Mouse (Mus musculus): ENCODE data around the gene Hspb6.
A peak's percentile ranks its signal among the peaks of the same experiment; 100 is the strongest.

Hspb6 gene

DNA sequence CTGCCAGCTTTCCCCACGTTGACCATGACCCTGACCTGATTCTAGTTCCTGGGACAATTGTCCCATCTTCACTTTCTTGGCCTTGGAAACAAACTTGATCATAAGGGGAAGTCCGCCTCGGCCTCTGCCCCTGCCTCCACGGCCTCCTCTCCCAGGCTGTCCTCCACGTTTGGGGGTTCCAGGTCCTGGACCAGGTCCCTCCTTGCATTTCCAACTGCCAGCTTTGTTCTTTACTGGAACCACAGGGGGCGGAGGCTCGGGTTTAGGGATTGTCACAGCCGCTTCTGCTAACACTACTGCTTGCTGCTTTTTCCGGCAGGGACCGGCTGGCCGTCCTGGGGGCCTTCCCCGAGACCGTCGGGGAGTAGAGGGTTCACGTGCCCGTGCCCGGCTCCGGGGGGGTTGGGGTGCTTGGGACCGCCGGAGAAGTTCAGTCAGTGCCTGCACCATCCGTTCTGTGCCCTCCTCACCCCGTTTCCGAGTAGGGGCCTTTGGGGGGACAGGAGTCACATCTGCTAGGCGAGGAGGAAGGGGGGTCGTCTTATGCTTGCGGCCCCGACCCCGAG, 34.6 kb downstream of the Hspb6 start:
- no peak for DNase-seq (ENCODE audit: low read depth, low spot score)

DNA sequence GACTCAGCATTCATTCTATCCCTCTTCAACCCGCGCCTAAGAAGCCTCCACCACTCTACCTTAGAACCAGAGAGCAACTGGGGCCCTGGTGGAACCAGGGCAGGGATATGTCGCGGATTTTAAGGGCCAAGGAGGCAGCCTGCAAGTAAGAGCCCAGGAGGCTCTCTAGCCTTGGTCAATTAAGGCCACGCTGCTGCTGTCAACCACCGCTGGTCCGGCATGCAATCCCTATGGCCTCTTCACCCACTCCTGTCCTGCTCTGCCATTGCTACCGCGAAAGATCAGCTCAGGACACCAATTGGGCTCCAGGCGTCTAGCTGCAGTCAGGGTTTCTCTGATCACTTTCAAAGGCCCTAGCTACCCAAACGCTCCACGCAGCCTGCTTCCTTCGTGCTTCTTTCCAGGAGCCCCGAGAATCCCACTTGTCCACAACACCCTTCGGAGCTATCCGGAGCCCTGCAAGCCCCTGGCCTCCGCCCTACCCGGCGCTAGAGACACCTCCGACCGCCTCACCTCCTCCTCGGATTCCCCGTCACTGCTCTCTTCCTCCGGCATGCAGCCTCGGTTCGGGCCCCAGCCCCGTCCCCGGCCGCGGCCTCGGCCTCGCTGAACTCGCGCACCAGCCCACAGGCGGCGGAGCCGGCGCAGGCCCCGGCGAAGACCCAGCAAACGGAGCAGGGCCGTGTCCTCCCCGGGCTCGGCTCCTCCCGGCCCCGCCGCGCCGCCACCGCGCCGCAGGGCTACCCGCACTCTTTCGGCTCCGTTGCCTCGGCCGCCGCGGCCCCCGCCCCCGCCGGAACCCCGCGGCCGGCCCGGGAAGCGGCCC, 36.1 kb downstream of the Hspb6 start:
- DNase-seq (ENCODE audit: low read depth, low spot score): no peak

DNA sequence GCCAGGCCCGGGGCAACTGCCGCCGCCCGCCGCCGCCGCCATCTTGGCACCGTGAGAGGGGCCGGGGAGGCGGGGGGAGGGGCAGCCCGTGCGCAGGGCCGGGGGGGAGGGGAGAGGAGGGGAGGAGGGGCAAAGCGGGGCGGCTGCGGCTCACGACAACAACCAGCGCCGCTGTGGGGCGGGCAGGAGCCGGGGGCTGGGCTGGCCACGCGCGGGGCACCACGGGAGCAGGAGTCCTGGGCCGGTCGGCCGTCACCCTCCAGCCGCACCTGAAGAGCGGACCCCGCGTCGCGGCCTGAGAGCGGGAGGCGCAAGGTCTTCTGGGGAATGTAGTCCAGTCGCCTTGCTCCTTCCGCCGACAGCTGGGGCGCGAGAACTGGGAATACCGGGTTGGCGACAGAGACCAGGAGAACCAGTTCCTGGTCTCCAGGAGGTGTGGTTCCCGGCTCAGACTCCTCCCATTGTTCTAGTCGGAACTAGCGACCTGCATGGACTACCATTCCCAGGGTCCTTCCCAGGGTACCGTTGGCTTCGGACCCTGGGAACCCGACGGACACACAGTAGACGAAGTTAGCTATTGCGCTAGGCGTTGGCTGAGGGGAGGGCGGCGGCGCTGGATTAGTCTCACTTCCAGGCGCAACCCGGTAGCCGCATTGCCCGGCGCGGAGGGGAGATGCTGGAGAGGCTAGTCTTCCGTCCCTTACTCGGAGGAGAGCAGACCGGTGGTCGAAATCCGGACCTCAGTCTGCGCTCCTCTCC, 36.9 kb downstream of the Hspb6 start, which contains the start of gene Kmt2b:
Kmt2b (minus strand) TSS at position 51 of the 759 bp plus-strand sequence.
- DNase-seq (ENCODE audit: low read depth, low spot score): peak; percentile 95

DNA sequence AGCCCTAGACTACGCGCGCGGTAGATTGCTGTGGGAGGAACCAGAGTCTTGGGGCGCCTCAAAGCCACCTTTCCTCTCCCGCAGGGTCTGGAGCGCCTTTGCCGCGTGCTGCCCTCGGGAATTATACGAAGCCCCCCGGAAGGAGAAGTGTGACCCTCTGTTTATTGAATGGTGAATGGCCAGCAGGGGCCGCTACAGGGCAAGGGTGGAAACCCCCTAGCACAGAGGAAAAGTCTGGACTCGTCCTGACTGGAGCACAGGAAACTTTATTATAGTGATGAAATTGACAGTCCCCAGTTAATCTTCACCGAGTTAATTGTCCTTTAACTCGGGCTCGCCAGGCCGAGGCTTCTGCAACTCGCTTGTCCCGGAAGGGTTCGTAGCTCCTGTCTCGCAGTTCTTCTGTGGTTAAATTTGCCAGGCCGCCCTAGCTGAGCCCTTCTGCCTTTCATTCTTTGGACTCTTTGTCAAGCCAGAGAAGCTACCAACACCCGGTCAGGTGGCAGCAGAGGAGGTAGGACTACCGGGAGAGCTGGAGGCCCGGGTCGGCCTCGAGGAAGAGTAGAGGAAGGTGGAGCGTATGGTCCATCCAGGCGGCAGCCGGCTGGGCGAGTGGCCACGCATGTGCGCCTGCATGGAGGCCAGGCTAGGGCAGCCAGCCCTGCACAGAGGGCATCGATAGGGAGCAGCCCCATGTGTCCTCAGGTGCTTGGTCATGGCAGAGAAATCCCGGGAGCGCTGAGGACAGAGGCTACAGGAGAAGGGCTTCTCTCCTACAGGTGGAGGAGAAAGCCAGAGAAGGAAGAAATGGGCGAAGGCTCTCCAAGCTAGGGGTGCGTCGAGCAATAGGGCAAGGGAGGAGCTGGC, 37.7 kb downstream of the Hspb6 start:
- DNase-seq (ENCODE audit: low read depth, low spot score): peak; percentile 80

DNA sequence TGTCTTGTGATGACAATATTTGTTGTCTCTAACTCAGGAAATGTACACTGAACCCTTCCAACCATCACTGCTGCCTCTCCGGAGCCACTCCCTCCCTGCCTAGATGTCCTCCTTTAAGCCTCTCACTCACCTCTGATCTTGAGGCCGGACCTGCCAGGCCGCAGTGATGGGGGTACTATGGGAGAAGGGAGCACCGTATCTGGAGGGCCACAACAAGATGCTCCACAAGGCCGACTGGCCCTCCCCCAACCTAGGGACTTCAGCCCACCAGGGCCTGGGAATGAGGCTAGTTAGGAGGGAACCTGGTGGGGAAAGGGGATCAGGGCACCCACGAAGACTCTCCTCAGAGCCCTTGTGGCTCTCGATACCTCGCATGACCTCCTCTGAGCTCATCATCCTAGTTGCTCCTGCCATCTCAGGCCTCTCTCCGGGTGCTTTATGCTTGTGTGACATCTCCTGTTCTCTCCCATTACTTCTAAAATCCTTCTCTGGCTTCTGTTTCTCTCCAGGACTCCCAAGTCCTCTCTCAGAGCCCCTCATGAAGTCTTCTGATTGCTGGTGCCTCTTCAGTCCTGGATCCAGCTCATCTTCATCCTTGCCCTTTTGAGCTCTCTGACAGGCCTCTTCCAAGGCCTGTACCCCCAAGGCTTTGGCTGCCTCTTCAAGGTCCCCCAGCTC, 39.1 kb downstream of the Hspb6 start:
- no peak for DNase-seq (ENCODE audit: low read depth, low spot score)

DNA sequence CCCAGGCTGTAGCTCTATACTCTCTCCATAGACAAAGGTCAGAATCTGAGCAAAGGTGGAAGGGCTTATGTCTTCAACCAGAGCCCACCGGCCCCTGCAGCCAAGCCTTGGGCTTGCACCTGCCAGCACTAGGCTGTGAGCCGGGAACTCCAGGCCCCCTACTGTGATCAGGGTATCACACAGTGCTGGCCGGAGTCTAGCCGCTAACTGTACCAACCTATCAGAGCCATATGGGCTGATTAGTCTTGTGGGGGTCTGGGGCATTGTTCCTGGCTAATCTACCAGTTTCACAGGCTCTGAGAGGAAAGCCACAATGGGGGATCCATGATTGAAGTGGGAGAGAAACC, 39.6 kb downstream of the Hspb6 start:
- no peak for DNase-seq (ENCODE audit: low read depth, low spot score)

DNA sequence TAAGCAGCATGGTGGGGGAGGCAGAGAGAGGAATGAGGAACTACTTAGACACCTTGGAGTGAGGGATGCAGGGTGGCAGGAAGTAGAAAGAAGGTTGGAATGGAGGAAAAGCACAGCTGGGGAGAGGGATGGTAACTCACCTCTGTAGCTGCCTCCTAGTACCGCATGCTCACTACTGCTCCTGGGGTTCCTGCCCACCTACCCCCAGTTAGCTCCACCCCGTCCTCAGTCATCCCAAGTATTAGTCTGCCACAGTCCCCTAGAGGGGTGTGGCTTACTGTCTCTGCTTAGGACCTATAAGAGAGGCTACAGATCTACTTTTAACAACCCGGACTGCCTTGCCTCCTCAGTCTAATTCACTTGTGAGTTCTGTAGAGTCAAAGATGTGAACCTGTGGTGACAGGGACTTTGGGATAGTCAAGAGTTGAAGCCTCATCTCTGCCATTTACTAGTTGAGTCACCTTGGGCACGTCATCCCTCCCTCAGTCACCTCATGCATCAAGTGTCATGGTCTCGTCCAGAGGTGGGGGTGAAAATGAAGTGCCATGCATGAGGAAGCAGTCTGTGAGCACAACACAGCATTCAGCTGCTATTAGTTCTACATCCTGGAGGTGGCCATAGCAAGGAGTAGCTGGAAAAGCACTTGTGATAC, 40.9 kb downstream of the Hspb6 start:
- DNase-seq (ENCODE audit: low read depth, low spot score): peak; percentile 34

DNA sequence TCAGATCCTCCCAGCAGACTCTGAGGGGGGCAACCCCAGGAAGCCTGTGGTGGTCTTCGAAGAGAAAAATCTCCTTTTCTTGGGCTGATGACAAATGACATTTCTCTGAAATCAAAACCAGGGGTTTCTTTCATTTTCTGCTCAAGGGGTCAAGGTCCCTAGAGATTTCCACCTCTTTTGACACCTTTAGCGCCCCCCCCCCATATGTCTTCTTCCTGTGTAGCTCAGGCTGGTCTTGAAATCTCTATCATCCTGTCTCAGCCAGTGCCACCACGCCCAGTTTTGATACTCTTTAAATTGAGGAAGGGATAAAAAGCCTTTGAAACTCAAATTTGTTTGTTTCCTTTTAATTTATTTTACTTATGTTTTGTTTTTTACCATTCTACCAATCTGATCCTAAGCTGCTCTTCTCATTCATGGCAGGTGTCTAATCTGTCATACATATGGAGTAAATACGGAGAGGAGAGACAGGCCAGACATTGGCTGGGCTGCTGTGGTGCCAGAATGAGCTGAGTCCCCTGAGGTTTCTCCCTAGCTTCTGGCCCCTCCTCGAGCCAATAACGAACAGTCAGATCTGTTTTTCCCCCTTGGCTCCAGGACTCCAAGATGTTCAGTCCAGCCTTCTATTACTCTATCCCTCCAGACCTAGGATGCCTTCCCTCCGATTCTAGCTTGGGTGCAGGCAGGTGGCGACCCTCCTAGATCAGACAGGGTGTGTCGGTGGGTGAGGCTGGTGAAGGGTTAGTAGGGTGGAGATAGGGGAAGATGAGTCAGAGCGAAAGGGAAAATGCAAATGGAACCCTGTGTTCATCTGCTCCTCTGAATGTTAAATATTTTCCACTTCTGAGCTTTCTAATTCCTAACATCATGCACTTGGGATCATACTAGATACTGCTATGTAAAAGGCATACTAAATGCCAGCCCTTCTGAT, 41.9 kb downstream of the Hspb6 start:
- peak; percentile 41 for DNase-seq (ENCODE audit: low read depth, low spot score)

DNA sequence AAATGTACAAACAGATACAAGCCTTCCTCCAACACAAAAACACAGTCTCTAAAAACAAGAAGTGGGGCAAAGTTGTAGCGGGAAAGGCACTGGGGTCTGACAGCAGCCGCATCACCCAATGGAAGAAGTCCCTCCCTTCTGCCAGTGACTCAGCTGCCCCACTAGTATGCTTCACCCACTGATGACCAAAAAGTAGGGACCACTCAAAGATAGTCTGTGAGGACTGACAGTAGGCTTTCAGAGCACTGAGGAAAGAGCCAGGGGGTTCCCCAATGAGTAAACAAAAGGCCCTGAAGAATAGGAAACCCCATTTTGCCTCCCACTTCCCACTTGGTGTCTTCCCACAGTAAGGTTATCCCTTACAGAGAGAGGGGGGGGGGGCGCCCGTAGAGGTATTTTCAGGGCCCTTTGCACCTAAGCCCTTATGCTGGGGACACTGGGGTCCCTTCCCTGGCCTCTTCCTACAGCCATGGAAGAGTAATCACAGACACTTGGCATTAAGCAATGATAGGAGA, 42.6 kb downstream of the Hspb6 start:
- DNase-seq (ENCODE audit: low read depth, low spot score): no peak

DNA sequence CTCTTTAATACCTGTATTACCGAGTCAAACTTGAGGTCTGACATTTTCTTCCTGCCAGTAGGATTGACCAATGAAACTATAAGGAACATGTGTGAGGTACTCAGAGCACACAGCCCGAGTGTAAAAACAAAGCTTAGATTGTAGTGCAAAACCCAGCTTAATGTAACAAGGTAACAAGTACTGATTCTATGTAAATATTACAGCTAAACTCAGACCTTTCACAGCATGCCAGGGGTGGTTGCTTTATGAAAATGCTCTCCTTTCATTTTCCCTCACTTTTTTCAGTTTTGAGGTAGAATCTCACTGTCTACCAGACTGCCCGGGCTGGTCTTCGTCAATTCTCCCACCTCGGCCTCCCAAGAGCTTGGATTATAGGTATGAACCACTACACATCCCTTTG, 44.1 kb downstream of the Hspb6 start:
- no peak for DNase-seq (ENCODE audit: low read depth, low spot score)

DNA sequence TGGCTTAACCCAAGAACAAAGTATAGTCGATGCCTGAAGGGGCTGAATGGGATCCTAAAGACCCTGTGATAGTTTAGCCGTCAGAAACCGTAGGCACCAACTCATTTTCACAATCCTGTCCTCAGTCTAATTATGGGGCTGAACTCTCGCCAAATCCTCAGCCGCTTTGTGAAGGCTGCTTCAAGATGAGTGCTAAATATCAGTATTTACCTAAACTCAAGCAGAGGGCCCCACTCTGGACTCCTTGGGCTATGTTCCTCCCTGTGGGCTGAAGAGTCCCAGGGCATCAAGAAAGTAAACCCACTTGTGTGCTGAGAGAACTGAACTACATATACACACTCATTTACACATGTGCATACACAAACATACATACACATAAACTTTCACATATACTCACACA, 44.8 kb downstream of the Hspb6 start:
- DNase-seq (ENCODE audit: low read depth, low spot score): no peak

DNA sequence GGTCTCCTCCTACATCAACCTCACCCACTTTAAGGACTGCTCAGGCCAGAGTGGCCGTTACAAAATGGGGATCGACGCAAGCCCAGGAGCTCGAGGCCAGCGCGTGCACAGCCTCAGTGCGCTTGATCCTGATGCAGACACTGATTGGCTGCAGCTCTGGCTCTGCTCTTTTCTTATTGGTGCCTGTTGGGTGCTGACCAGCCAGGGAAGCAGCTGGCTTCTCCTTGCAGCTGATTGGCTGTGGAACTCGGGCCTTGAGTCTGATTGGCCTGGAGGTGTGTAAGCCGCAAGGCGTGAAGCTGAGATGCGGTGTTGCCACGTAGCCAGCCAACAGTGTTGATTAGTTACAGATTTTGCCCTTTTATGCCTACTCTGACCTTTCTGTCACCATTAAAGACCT, 46.8 kb downstream of the Hspb6 start, which contains the start of gene Zbtb32:
Zbtb32 (minus strand) TSS at position 124 of the 400 bp plus-strand sequence.
- DNase-seq (ENCODE audit: low read depth, low spot score): no peak

DNA sequence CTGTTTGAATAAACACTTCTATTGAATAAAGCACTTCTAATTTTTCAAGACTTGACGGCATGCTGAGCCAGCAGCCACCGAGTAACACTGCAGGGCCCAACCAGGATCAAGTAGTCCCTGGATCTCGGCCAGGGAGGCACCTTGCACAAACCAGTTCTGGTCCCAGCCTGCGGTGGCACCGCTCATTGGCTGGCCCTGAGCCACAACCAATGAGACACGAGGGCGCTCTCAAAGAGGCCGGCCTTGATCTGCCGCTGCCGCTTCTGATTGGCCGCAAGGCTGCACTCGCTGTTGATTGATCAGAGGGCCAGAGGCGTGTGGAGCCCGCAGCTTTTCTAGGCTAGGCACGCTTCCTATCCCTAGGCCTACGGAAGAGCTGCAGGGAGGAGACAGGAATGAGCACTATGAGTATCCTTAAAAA, 48.0 kb downstream of the Hspb6 start:
- peak; percentile 79 for DNase-seq (ENCODE audit: low read depth, low spot score)

DNA sequence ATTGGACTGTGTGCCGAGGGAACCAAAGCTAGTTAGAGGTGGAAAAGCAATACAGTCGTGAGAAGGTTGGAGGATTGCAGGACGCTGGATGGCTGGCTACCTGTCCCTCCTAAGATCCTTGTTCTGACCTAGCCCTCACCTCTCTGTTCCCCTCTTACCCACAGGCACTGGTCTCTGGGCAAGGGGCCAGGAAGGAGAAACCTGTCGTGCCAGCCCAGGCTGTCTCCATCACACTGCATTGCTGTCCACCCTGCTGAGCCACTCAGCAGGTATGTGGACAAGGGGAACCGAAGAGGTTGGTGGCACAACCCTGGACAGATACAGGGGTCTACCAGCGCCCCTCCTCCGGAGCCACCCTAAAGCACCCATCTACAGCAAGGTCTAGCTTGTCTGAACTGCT, 48.7 kb downstream of the Hspb6 start:
- DNase-seq (ENCODE audit: low read depth, low spot score): no peak

DNA sequence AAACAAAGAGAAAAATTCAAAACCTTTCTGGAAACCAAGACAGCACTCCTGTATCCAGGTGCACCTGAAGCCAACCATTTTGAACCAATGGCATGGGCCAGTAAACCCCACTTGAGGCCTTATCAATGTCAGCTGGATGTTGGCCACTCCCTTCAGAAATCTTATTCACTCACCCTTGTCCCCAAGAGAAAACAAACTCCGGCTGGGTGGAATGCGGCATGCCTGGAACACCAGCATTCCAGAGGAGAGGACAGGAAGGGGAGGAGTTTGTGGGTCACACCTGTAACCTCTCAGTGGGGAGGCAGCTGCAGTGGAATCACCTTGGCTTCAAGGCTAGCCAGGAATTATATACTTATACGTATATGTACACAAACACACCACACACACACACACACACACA, 50.6 kb downstream of the Hspb6 start:
- no peak for DNase-seq (ENCODE audit: low read depth, low spot score)

DNA sequence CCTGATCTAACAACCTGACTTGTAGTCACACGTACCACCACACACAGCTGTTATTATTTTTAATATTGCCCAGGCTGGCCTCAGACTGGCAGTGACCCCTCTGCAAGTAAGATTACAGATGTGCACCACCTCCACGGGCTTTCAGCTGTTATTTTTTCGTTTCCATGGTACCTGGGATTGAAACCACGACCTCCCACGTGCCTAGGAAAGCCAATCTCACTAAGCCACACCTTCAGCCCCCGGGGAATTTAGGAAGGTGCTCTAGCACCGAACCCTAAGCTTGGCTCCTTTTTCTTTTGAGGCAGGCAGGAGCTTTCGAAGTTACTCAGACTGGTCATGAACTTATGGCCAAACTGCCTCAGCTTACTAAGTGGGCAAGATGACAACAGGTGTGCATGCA, 52.4 kb downstream of the Hspb6 start:
- DNase-seq (ENCODE audit: low read depth, low spot score): no peak

DNA sequence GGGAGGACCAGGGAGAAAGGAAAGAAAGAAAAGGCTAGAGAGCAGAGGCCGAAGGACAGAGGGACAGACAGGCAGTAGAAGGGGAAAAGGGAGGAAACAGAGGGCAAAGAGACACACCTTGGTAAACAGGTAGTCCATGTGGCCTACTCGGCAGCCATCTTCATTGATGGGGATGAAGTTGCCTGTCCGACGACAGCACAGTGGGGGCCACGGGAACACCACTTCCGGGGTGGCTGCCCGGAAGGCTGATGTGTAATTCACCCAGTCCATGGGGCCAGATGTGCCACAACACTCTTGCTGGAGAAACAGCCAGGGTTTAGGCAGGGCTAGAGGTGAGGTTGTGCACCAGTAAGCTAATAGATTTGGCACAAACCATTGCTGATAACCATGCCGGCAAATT, 53.0 kb downstream of the Hspb6 start:
- DNase-seq (ENCODE audit: low read depth, low spot score): no peak

All from CD4-positive, CD25-positive, alpha-beta regulatory T cell, adult 2 months (primary cell).